Mouse (Mus musculus) heart, postnatal 14 days (tissue): ENCODE results near the gene Tmem207. TPM values are rescaled to one million over a fixed set of nuclear protein-coding genes. Genes with fewer than 3 reads are reported as not detected.

ENCODE experiments used
- DNase-seq, 2 experiments: peaks; one replicate each; pipeline ENCODE4 v3.0.0; 2021 to 2022
- intact Hi-C: fragments of 180-260 bp; cut with DNase I; formaldehyde crosslinking; loops from one replicate; pipeline ENCODE4 v1.15.1; 2025
- total RNA-seq, 2 experiments: library from RNA; stranded (reverse); gene quantifications; 2 replicates each; pipeline ENCODE4 v1.2.3; 2021

Gene Tmem207
- total RNA-seq, 2 experiments from 2014 or later: not detected

- intact Hi-C loops: no loop called here
- no peak for DNase-seq
These were observed 60.0 kb downstream of the Tmem207 start for GRCm38 (mm10) chr16:26466535-26466934.

- no peak for DNase-seq
- intact Hi-C loops: no loop called here
These were observed 63.7 kb downstream of the Tmem207 start, which contains the start of gene Cldn16 for GRCm38 (mm10) chr16:26462835-26463234. Gene Cldn16 (plus strand): TSS chr16:26463135.

- intact Hi-C loops: no loop called here
- no peak for DNase-seq
These were observed 70.4 kb downstream of the Tmem207 start for GRCm38 (mm10) chr16:26456182-26456581.

DNA sequence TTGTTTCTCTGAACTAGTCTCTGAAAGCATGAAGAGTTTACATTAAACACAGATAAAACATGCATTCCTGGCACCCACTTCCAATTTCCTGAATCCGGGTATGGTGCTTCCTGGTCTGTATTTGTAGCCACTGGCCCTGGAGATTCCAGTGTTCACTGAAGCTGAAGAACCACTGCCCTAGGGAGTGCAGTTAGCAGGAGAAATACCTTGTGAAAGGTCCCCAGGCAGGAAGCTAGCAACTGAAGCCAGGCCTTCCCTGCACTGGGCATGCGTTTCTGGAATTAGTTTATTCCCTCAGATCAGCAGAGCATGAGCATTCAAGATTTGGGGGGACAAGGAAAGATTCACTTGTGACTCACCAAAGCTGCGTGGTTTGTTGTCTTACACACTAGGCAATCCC is 72.4 kb downstream of the Tmem207 start:
- no peak for DNase-seq
- intact Hi-C loops: no loop called here

Other genes with a start within 250 kb of the Tmem207 start
- gene Cldn1, start 154.9 kb downstream of the Tmem207 start, total RNA-seq: 1 to 10 TPM in 1 of 2 experiments, under 1 TPM in 1; 0.85 to 1.0 TPM
- not detected for gene Cldn16, start 63.6 kb downstream of the Tmem207 start, total RNA-seq
- gene Il1rap, start 54.9 kb upstream of the Tmem207 start, total RNA-seq: 1 to 10 TPM; 4.8 to 4.9 TPM